Mouse (Mus musculus) layer of hippocampus, postnatal 36 days (tissue): ENCODE results near the gene Asrgl1. TPM values are rescaled to one million over a fixed set of nuclear protein-coding genes. Genes with fewer than 3 reads are reported as not detected.
"Not testable (repeated sequence)": the region's sequence is repeated elsewhere in the genome, so short reads cannot be mapped to it uniquely, and the experiment has no call there.

Source experiments
- DNase-seq, 2 experiments: peaks; one replicate each; pipeline ENCODE4 v3.0.0; 2022
- total RNA-seq, 2 experiments: library from RNA; stranded (reverse); gene quantifications; 2 replicates each; pipeline ENCODE4 v1.2.3; 2021

The Asrgl1 gene
- total RNA-seq, 2 experiments from 2014 or later = 134 to 156 TPM

- DNase-seq = no peak
Measured at GRCm38 (mm10) chr19:9103986-9104385, 31.4 kb downstream of the Asrgl1 start.

- DNase-seq = no peak
Measured at GRCm38 (mm10) chr19:9101062-9101457, 34.4 kb downstream of the Asrgl1 start.

DNA sequence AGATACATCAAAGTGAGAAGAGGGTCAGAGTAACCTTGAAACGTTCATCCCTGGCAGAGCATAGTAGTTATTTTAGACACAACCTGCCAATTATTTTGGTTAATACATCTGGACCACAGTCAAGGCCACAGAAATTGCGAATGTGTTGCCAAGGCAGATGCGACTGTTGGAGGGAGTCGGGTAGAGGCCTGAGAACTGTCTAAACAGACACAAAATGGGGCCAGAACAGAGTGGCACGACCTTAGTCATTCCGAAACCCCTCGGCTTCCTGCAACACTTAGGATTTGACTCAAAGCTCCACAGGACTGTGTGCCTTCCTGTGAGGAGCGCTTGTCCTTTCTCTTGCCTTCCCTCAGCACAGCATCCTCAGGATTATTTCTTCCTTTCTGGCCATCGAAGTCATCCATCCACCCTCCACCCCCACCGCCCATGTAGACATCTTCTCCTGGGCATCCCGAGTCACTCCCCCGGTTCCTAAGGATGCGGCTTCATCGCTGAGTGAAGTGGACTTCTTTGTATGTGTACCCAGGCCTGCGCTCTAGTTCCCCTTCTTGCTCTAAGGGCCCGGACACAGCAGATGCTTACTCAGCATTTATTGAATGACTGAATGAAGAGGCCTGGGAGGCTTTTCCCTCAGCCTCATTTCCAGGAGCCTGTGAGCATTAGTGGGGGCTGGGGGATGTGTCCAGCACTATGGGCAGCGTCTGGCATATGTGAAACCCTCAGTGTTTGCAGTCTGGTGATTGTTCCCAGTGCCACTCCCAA is 35.0 kb downstream of the Asrgl1 start:
- DNase-seq = no peak

DNA sequence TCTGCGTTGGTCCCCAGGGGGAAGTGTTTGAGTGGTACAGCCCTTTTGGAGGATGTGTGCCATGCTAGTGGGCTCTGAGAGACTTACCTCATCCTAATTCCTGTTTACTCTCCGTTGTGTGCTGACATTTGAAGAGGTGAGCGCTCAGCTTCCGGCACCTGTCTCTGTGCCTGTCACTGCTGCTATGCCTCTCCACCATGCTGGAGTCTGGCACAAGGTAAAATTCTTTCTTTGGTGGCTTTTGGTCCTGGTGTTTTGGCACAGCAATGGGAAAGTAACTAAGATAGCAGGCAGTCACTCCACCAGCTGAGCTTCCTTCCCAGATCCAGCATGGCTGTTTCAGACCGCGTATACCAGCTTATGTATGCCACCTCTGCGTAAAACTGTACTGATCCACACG is 35.7 kb downstream of the Asrgl1 start:
- DNase-seq = no peak

GRCm38 (mm10) chr19:9097441-9097840 is 38.0 kb downstream of the Asrgl1 start:
- DNase-seq = no peak

DNA sequence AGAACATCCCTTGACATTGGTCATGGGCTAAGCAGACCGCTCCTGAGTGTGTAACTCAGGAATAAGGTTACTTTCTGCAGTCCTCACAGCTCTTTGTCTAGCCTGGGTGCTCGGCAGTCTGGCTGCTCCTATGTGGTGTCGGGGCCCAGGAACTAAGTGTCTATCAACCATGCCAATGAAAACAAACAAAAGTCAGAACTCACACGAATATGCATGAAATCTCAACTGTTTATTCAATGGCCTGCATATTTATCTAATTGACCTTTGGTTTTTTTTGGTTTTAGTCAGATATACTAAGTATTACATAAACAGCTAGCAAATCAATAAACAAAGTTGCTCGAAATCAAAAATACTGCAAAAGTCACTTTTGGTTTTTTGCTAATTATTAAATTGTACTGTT is 40.3 kb downstream of the Asrgl1 start:
- no peak for DNase-seq

GRCm38 (mm10) chr19:9090709-9091108 is 44.7 kb downstream of the Asrgl1 start:
- DNase-seq = no peak

- DNase-seq = no peak
Measured at GRCm38 (mm10) chr19:9090191-9090590, 45.2 kb downstream of the Asrgl1 start.

DNA sequence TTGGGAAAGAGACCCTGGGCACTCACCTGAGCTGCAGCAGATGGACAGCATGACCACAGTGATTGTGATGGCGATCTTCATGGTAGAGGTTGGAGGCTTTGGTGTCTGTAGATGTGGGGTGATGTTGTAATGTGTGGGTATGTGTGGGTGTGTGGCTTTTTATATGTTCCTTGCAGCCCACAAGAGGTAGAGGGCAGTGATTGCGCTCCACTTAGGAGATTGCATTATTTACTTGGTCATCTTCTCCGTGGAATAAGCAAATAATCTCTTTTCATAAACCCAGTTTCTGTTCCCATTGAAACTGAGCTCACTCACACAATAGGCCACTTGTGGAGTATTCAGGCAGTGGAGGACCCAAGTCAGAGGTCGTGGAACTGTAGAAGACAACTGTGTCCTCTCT is 47.6 kb downstream of the Asrgl1 start, which contains the start of gene Scgb1a1:
Scgb1a1 (minus strand) TSS at position 138 of the 400 bp plus-strand sequence.
- DNase-seq = no peak

DNA sequence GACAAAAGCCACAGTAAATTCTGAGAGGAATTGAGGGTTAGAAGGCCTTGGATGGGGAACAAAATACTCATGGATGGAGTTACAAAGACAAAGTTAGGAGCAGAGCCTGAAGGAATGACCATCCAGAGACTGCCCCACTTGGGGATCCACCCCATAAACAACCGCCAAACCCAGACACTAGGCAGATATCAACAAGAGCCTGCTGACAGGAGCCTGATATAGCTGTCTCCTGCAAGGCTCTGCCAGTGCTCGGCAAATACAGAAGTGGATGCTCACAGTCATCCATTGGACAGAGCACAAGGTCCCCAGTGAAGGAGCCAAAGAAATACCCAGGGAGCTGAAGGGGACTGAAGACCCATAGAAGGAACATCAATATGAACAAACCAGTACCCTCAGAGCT is 51.5 kb downstream of the Asrgl1 start:
- not testable (repeated sequence) for DNase-seq

DNA sequence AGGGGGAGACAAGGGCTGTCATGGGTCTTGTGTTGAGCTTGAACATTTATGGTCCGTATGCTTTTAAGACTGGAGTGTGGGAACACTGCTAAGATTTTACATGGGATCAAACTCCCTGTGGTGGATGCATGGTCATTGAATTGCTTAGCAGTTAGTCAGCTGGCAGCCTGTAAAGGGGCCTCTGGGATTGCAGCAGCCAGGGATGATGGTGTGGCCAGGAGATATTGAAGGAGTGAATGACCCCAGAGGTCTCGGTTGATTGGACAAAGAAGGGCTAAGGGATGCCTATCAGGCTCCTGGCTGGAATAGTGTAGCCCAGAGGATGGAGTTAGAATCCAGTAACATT is 52.5 kb downstream of the Asrgl1 start:
- no peak for DNase-seq

- DNase-seq = peak; percentile 64 to 68
Measured at GRCm38 (mm10) chr19:9082191-9083009, 53.0 kb downstream of the Asrgl1 start.

DNA sequence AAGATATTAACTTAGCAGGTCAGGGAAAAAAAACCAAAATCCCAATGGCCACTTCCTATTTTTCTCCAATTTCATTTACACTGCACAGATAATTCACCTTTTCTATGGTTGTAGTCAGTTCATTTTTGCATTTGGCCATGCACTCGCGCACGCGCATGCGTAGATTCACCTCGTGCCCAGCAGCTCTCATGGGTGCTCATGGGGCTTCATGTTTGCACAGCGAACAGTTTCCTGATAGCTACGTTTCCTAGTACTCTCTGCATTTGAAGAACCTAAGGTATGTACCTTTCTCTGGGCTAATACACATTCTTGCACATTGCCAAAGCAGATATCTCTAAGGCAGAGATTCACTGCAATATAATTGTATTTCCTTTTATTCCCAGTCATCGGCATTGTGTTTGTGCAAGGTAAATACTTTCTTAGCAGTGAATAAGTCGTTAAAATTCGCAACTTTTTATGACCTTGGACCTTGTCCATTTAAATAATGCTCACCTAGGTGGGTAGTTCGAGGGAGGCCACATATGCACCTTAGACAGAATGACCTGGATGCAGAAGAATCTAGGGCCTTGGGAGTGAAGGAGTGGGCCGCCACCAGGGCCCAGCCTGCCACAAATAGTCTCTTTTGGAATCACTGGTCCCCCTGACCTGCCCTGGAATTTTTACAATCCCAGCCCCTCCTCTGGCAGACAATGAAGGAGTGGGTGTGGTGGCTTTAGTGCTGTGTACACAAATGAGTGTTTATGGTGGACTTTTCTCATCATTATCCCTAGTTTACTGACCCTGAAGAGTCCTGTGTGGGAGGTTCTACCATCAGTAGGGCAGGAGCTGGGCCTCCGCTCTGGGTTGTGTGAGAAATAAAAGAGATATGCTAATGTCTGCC is 53.9 kb downstream of the Asrgl1 start:
- no peak for DNase-seq

GRCm38 (mm10) chr19:9079916-9080315 is 55.5 kb downstream of the Asrgl1 start:
- DNase-seq = no peak

DNA sequence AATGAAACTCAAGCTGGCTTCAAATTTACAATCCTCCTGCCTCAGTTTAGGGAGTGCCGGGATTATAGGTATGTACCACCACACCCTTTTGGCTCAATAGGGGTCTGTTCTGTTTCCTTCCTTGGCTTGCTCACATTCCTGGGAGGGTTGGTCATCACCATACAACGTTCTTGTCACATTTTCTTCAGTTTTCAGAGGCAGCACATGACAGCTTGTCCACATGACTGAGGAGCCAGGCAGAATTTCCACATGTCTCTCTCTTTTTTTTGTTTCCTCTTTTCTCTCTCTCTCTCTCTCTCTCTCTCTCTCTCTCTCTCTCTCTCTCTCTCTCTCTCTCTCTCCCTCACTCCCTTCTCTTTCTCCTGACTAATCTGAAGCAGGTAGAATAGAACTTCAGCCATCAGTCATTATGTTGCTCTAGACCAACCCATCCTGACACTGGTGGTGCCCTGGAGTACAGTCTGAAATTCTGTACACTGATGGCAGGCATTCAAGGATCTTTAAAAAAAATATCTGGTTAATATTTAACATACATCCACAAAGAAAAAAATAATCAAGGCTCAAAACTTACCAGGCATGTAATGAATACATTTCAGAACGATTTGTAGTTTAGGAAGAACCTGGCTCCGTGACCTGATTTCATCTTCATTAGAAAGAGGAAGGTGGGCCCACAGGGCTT is 58.3 kb downstream of the Asrgl1 start:
- DNase-seq = no peak

DNA sequence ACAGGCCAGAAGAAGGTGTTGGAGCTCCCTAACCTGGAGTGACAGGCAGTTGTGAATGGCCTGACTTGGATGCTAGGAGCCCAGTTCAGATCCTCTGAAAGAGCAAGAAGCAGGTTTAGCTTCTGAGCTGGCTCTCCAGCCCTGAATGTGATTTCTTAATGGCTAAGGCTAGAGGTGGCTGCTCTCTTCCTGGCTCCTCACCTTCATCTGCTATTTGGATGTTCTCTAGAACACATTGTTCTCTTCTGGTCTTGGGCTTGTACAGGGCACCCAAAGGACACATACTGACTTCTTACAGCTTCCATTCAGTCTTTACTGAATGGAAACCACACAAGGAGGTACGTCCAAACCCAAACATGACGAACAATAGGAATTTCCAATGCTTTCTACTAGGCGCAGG is 59.4 kb downstream of the Asrgl1 start:
- DNase-seq = no peak

- DNase-seq = no peak
Measured at GRCm38 (mm10) chr19:9075558-9075957, 59.9 kb downstream of the Asrgl1 start.

GRCm38 (mm10) chr19:9074424-9074823 is 61.0 kb downstream of the Asrgl1 start:
- no peak for DNase-seq

DNA sequence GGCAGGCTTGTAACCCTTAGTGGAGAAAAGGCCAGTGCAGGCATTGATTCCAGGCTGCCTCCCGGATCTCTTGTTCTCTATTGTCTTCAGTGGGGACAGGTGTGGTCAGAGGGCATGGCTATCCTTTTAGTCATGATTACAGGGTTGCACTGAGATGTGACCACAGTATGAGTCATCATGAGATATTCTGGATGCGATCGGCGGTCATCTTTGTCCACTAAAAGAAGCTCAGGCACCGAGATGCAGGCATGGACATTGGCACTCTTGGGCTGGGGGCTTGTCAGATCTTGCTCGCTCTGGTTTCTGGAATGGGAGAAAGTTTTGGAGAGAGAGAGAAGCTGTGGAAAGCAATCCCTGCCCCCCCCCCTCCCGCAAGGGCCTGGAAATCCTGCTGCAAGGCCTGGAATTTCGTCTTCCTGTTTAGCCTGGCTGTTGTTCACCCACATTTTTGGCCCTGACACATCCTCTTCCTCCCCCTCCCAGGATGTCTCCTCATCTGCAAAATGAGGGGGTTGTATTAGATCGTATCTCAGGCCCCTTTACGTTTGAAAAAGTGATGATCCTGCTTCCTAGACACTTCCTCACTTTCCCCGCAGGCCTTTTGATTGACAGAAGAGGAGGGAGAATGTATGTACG is 61.5 kb downstream of the Asrgl1 start:
- no peak for DNase-seq

DNA sequence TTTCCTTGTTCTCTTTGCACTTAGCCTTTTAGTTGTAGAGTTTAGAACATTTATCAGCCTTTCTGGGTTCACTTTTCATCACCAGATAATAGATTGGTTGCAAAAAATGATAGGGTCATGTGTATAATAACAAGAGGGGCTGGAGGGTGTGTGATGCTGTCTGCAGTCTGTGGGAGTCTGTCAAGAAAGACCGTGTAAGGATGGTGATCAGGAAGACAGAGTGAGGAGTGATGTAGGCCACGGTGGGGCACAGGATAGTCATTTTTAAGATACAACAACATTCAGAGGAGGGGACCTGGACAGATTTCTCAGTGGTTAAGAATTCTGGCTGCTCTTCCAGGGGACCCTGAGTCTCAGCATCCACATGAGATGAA is 63.3 kb downstream of the Asrgl1 start:
- no peak for DNase-seq

DNA sequence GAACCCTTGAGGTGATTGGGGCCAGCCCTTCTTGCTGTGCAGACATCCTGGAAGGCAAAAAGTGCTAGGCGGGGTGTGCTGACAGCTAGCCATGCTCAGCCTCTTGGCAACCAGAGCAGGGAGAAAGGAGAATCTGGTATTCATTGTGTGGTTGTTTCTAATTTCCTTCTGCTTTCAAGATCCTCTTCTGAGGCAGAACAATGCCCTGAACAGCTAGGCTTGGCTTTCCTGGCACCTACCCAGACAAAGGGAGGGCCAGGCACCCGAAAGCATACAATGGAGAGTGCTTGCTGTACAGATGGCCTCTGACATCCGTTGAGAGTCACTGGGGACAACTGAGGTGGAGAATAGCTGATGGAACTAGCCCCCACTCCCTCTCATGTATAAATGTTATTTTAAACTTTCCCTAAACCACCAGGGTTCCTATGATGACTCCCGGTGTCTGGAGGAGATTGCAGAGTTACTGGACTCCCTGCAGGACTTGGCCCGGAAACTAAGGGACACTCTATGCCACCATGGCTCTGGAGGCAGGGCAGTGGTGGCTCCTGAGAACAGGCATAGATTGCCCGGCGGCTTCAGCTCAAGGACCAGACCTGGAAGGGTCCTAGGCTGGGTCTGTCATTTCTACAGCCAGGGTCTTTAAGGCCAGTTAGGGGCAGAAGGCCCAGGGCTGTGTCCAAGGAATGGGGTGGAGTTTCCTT is 63.8 kb downstream of the Asrgl1 start:
- peak; percentile 33 to 36 for DNase-seq
